Mouse (Mus musculus) small intestine, adult 2 months (tissue): ENCODE results near the gene Supt3.

Source experiments
- CTCF ChIP-seq: fragments of 200-500 bp; IDR thresholded peaks from 2 replicates; pipeline ENCODE4 v1.5.1; 2012; ENCODE audit warnings: low read depth, mild to moderate bottlenecking, control low read depth, inconsistent platforms, low read length, moderate library complexity, mixed read lengths; ENCODE audit not compliant: insufficient replicate concordance, insufficient read length; ENCODE audit errors: extremely low read depth
- POLR2A ChIP-seq: fragments of 200-500 bp; IDR thresholded peaks from 2 replicates; pipeline ENCODE4 v1.6.1; 2012; ENCODE audit warnings: low read depth, mild to moderate bottlenecking, control low read depth, inconsistent platforms, low read length, moderate library complexity

- no peak for TF ChIP-seq POLR2A
- no peak for TF ChIP-seq CTCF
These were observed 34.7 kb upstream of the Supt3 start for GRCm38 (mm10) chr17:44742246-44742645.
